Mouse (Mus musculus): Measurements from ENCODE around the gene Phykpl.

- TF ChIP-seq USF1 (IDR thresholded peaks at IDR 0.05; ENCODE audit: low read depth) = no peak
- TF ChIP-seq POLR2A (IDR thresholded peaks at IDR 0.05; ENCODE audit: insufficient read length, low read depth) = peak; percentile 31
- no peak for TF ChIP-seq MAX (IDR thresholded peaks at IDR 0.05; ENCODE audit: low read depth)
- TF ChIP-seq TCF12 (IDR thresholded peaks at IDR 0.05; ENCODE audit: insufficient read depth, poor library complexity, severe bottlenecking) = no peak
- no peak for TF ChIP-seq CEBPB (IDR thresholded peaks at IDR 0.05; ENCODE audit: insufficient read depth, poor library complexity, severe bottlenecking)
- TF ChIP-seq TCF3 (IDR thresholded peaks at IDR 0.05; ENCODE audit: insufficient read length, low read depth) = no peak
- no peak for TF ChIP-seq MYOG (IDR thresholded peaks at IDR 0.05; ENCODE audit: control insufficient read depth in 1 of 3, insufficient read depth in 1 of 3, insufficient read length in 2 of 3, low read depth in 2 of 3)
- TF ChIP-seq E2F4 (IDR thresholded peaks at IDR 0.05; ENCODE audit: insufficient read depth) = no peak
- peak; percentile 56 for TF ChIP-seq POLR2AphosphoS2 (IDR thresholded peaks at IDR 0.05; ENCODE audit: insufficient read length, low read depth)
Observed at GRCm38 (mm10) chr11:51593849-51594248, 9.3 kb downstream of the Phykpl start.

Data from myocyte (in vitro differentiated cells).